Mouse (Mus musculus) erythroblast, embryonic 14.5 days (primary cell): ENCODE data around the gene Tpd52l2.

Experiments
- GATA1 ChIP-seq: IDR thresholded peaks from 2 replicates; pipeline ENCODE4 v1.6.1; 2012; ENCODE audit warnings: low read length, inconsistent platforms, mixed read lengths
- TAL1 ChIP-seq: IDR thresholded peaks from 3 replicates; pipeline ENCODE4 v1.6.1; 2012; ENCODE audit warnings: low read length, inconsistent platforms, mixed read lengths

DNA sequence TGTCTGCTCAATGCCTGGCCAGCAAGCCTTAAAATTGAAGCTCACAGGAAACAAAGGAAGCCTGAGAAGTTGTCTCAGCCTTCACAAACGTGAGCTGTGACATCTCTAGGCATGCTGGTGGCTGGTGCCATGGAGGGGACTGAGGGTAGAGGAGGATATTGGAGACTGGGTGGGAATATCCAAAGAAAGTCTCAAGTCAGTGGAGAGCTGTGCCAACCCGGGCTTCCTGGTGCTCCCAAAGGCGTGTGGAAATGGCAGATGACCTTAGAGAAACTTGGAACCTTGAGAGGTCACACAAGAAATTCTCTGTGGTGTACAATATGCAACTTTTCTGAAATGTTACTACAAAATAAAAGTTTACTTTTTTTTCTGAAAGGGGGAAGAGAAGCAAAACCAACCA lies 31.5 kb upstream of the Tpd52l2 start:
- TF ChIP-seq GATA1 (no peak), TAL1 (no peak)
